Mouse (Mus musculus): ENCODE data around the gene Trpm6.

- TF ChIP-seq CTCF (IDR thresholded peaks at IDR 0.05; ENCODE audit: low read depth): no peak
- no peak for TF ChIP-seq EP300 (IDR thresholded peaks at IDR 0.05; ENCODE audit: low read depth)
Observed at GRCm38 (mm10) chr19:18771561-18771960, 21.8 kb downstream of the Trpm6 start.

Data from heart, postnatal 0 days (tissue).